Mouse (Mus musculus): ENCODE data around the gene Syt1.

The Syt1 gene

GRCm38 (mm10) chr10:109010241-109011193, at the start of gene Syt1:
Gene Syt1, minus strand, starts transcription at chr10:109010982.
- peak; percentile 88 for DNase-seq

GRCm38 (mm10) chr10:109056500-109056899, 45.7 kb upstream of the Syt1 start:
- DNase-seq: no peak

GRCm38 (mm10) chr10:109047537-109047936, 36.8 kb upstream of the Syt1 start:
- DNase-seq: no peak

- no peak for DNase-seq
Measured at GRCm38 (mm10) chr10:109046988-109047387, 36.2 kb upstream of the Syt1 start.

GRCm38 (mm10) chr10:109011226-109012165, 714 bp upstream of the Syt1 start:
- peak; percentile 60 for DNase-seq

- DNase-seq: no peak
Measured at GRCm38 (mm10) chr10:109009831-109010230, 951 bp downstream of the Syt1 start.

GRCm38 (mm10) chr10:109008456-109008855, 2.3 kb downstream of the Syt1 start:
- DNase-seq: peak; percentile 4

GRCm38 (mm10) chr10:109003482-109003881, 7.3 kb downstream of the Syt1 start:
- DNase-seq: peak; percentile 12

GRCm38 (mm10) chr10:108987250-108987649, 23.5 kb downstream of the Syt1 start:
- DNase-seq: no peak

- DNase-seq: peak; percentile 66
Measured at GRCm38 (mm10) chr10:108979660-108980059, 31.1 kb downstream of the Syt1 start.

GRCm38 (mm10) chr10:108954952-108955351, 55.8 kb downstream of the Syt1 start:
- DNase-seq: no peak

GRCm38 (mm10) chr10:108952182-108952581, 58.6 kb downstream of the Syt1 start:
- no peak for DNase-seq

- no peak for DNase-seq
Measured at GRCm38 (mm10) chr10:108936838-108937430, 73.8 kb downstream of the Syt1 start.

- DNase-seq: no peak
Measured at GRCm38 (mm10) chr10:108930299-108930698, 80.5 kb downstream of the Syt1 start.

- DNase-seq: no peak
Measured at GRCm38 (mm10) chr10:108929676-108930075, 81.1 kb downstream of the Syt1 start.

- no peak for DNase-seq
Measured at GRCm38 (mm10) chr10:108905264-108905663, 105.5 kb downstream of the Syt1 start.

GRCm38 (mm10) chr10:108904371-108904770, 106.4 kb downstream of the Syt1 start:
- no peak for DNase-seq

GRCm38 (mm10) chr10:108896529-108896928, 114.3 kb downstream of the Syt1 start:
- no peak for DNase-seq

- no peak for DNase-seq
Measured at GRCm38 (mm10) chr10:108893288-108893687, 117.5 kb downstream of the Syt1 start.

GRCm38 (mm10) chr10:108892441-108892840, 118.3 kb downstream of the Syt1 start:
- no peak for DNase-seq

GRCm38 (mm10) chr10:108889084-108889483, 121.7 kb downstream of the Syt1 start:
- DNase-seq: no peak

- no peak for DNase-seq
Measured at GRCm38 (mm10) chr10:108886781-108887180, 124.0 kb downstream of the Syt1 start.

GRCm38 (mm10) chr10:108885769-108886168, 125.0 kb downstream of the Syt1 start:
- DNase-seq: no peak
